Mouse (Mus musculus): ENCODE results near the gene Gna13. TPM values are rescaled to one million over a fixed set of nuclear protein-coding genes. Genes with fewer than 3 reads are reported as not detected.
A peak's percentile ranks its signal among the peaks of the same experiment; 100 is the strongest.

Gna13 gene
- total RNA-seq, 2 experiments from 2014 or later = 25.6 to 27.8 TPM

- H3K27ac ChIP-seq = peak overlapping the region; percentile 99
- H3K4me3 ChIP-seq = peak overlapping the region; percentile 98
- TF ChIP-seq CTCF (IDR thresholded peaks at IDR 0.05) = no peak
- no peak for DNase-seq
- intact Hi-C loops (cut with DNase I) = no loop called here
Measured at GRCm38 (mm10) chr11:109364337-109364736, 1.7 kb downstream of the Gna13 start.

- intact Hi-C loops (cut with DNase I) = no loop called here
- H3K4me3 ChIP-seq = peak overlapping the region; percentile 98
- no peak for TF ChIP-seq CTCF (IDR thresholded peaks at IDR 0.05)
- DNase-seq = no peak
- H3K27ac ChIP-seq = peak overlapping the region; percentile 99
Measured at GRCm38 (mm10) chr11:109364881-109365280, 2.2 kb downstream of the Gna13 start.

- H3K27ac ChIP-seq = peak overlapping the region; percentile 99
- no peak for TF ChIP-seq CTCF (IDR thresholded peaks at IDR 0.05)
- peak overlapping the region; percentile 98 for H3K4me3 ChIP-seq
- intact Hi-C loops (cut with DNase I) = no loop called here
- no peak for DNase-seq
Measured at GRCm38 (mm10) chr11:109365818-109366217, 3.2 kb downstream of the Gna13 start.

GRCm38 (mm10) chr11:109366802-109367579, 4.4 kb downstream of the Gna13 start:
- TF ChIP-seq CTCF (IDR thresholded peaks at IDR 0.05) = no peak
- H3K27ac ChIP-seq = peak overlapping the region; percentile 99
- intact Hi-C loops (cut with DNase I) = no loop called here

GRCm38 (mm10) chr11:109369026-109369637, 6.5 kb downstream of the Gna13 start:
- TF ChIP-seq CTCF (IDR thresholded peaks at IDR 0.05) = no peak
- intact Hi-C loops (cut with DNase I) = no loop called here
- Histone ChIP-seq H3K27ac (peak overlapping the region; percentile 68), H3K4me3 (peak overlapping the region; percentile 5; the same call in 1 of the 2 replicates)
- DNase-seq = peak; percentile 48

More at GRCm38 (mm10) chr11:109366802-109367579, 4.4 kb downstream of the Gna13 start:
- H3K4me3 ChIP-seq = peak overlapping the region; percentile 15
- DNase-seq = no peak

GRCm38 (mm10) chr11:109375412-109375811, 12.8 kb downstream of the Gna13 start:
- Histone ChIP-seq H3K4me3 (no peak overlapping the region), H3K27ac (peak overlapping the region; percentile 76; the same call in 1 of the 2 replicates)
- intact Hi-C loops (cut with DNase I) = no loop called here
- TF ChIP-seq CTCF (IDR thresholded peaks at IDR 0.05) = no peak
- no peak for DNase-seq

GRCm38 (mm10) chr11:109376484-109377143, 14.0 kb downstream of the Gna13 start:
- peak overlapping the region; percentile 76 for H3K27ac ChIP-seq
- peak; percentile 25 for DNase-seq
- intact Hi-C loops (cut with DNase I) = no loop called here
- H3K4me3 ChIP-seq = no peak overlapping the region
- TF ChIP-seq CTCF (IDR thresholded peaks at IDR 0.05) = no peak

- intact Hi-C loops (cut with DNase I) = no loop called here
- no peak overlapping the region for H3K4me3 ChIP-seq
- no peak for DNase-seq
- H3K27ac ChIP-seq = no peak overlapping the region
- no peak for TF ChIP-seq CTCF (IDR thresholded peaks at IDR 0.05)
Measured at GRCm38 (mm10) chr11:109377477-109377876, 14.8 kb downstream of the Gna13 start.

GRCm38 (mm10) chr11:109378051-109378450, 15.4 kb downstream of the Gna13 start:
- DNase-seq = no peak

GRCm38 (mm10) chr11:109380662-109381061, 18.0 kb downstream of the Gna13 start:
- H3K27ac ChIP-seq = no peak overlapping the region; the same call in 1 of the 2 replicates
- no peak for TF ChIP-seq CTCF (IDR thresholded peaks at IDR 0.05)
- intact Hi-C loops (cut with DNase I) = no loop called here
- DNase-seq = no peak
- no peak overlapping the region for H3K4me3 ChIP-seq

More at GRCm38 (mm10) chr11:109378051-109378450, 15.4 kb downstream of the Gna13 start:
- no peak for TF ChIP-seq CTCF (IDR thresholded peaks at IDR 0.05)
- peak overlapping the region; percentile 12; the same call in 1 of the 2 replicates for H3K27ac ChIP-seq
- no peak overlapping the region for H3K4me3 ChIP-seq
- intact Hi-C loops (cut with DNase I) = no loop called here

- no peak overlapping the region for H3K27ac ChIP-seq
- H3K4me3 ChIP-seq = no peak overlapping the region
- DNase-seq = no peak
- TF ChIP-seq CTCF (IDR thresholded peaks at IDR 0.05) = no peak
- intact Hi-C loops (cut with DNase I) = no loop called here
Measured at GRCm38 (mm10) chr11:109385296-109385695, 22.7 kb downstream of the Gna13 start.

- TF ChIP-seq CTCF (IDR thresholded peaks at IDR 0.05) = no peak
- Histone ChIP-seq H3K27ac (no peak overlapping the region), H3K4me3 (no peak overlapping the region)
- intact Hi-C loops (cut with DNase I) = no loop called here
- no peak for DNase-seq
Measured at GRCm38 (mm10) chr11:109389046-109389445, 26.4 kb downstream of the Gna13 start.

- no peak for DNase-seq
- Histone ChIP-seq H3K27ac (peak overlapping the region; percentile 68; the same call in 1 of the 2 replicates), H3K4me3 (no peak overlapping the region)
- no peak for TF ChIP-seq CTCF (IDR thresholded peaks at IDR 0.05)
- intact Hi-C loops (cut with DNase I) = no loop called here
Measured at GRCm38 (mm10) chr11:109391200-109391599, 28.6 kb downstream of the Gna13 start.

All from gastrocnemius, adult 2 months (tissue).